11 mouse cellular contexts compared by ENCODE assay signal in the genomic region with DNA sequence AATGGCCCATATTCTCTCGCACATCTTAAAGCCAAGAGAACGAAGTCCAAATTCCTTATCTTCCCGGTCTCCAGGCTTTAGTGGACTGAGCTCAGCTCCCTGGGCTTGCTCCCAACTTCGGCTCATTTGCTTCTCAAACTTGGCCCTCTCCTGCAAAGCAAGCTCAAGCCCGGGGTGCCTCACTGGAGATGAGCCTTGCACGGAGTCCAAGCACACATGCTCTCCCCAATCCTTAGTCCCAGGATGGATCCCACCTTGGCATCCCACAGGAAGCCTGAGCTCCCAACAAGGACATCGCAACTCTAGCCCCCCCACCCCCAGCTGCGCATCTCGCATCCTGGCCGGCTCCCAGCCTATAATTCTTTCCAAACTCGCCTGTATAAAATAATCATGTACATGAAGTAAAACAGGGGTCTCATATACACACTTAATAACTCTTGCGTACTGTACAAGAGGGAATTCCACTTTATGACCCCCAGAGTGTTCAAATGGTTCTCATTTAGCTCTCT.
A peak's percentile ranks its signal among the peaks of the same experiment; 100 is the strongest.
DNase-seq lines count a peak whose midpoint lies in the region; ATAC-seq and TF ChIP-seq lines count a peak whose summit lies in the region.
"Had no signal": no experiment of that assay in that cellular context is flagged by ENCODE, and none has a peak within 500 bp of the region (broad histone marks: within the 10 kb centered on the region; RNA-seq: fewer than 3 reads in every experiment).

No protein-coding gene starts in this region.

- no peak for TF ChIP-seq CTCF in kidney, postnatal 0 days (IDR thresholded peaks at IDR 0.05; ENCODE audit: low read depth)
- TF ChIP-seq CTCF in kidney, adult 2 months (conservative IDR thresholded peaks at IDR 0.05; ENCODE audit: insufficient read depth, insufficient read length, low read depth, low read length): no peak
- TF ChIP-seq CTCF in gastrocnemius, adult 2 months (IDR thresholded peaks at IDR 0.05): no peak
- TF ChIP-seq CTCF in layer of hippocampus, adult 2 months (conservative IDR thresholded peaks at IDR 0.05): no peak

- no peak overlapping the region for H3K9ac ChIP-seq in kidney, postnatal 0 days (ENCODE audit: low read depth, low read length)
- no peak overlapping the region for H3K9ac ChIP-seq in intestine, embryonic 15.5 days
- H3K9ac ChIP-seq in stomach, embryonic 15.5 days: no peak overlapping the region

- intact Hi-C loops in gastrocnemius, adult 2 months (cut with DNase I): no loop called here

- no peak overlapping the region for H3K4me3 ChIP-seq in kidney, postnatal 0 days (replicated peaks; ENCODE audit: low read depth, low read length)
- no peak overlapping the region for H3K4me3 ChIP-seq in kidney, adult 2 months (ENCODE audit: insufficient read depth, low read depth, low read length)
- no peak overlapping the region for H3K4me3 ChIP-seq in gastrocnemius, adult 2 months
- H3K4me3 ChIP-seq in intestine, embryonic 15.5 days (replicated peaks): no peak overlapping the region
- no peak overlapping the region for H3K4me3 ChIP-seq in stomach, embryonic 15.5 days (replicated peaks)
- H3K4me3 ChIP-seq in layer of hippocampus, adult 2 months: no peak overlapping the region
- H3K4me3 ChIP-seq: erythroblast, embryonic 14.5 days had no signal

- WGBS in kidney, postnatal 0 days: 64% methylated on average over 12 of the region's 12 CpGs
- WGBS in kidney, adult 2 months: 67% methylated on average over 12 of the region's 12 CpGs
- WGBS in intestine, embryonic 15.5 days: 55% methylated on average over 12 of the region's 12 CpGs
- WGBS in stomach, embryonic 15.5 days: 61% methylated on average over 12 of the region's 12 CpGs

- H3K27me3 ChIP-seq in kidney, postnatal 0 days (ENCODE audit: insufficient read depth, low read length): no peaks in the 10 kb centered on the region
- no peaks in the 10 kb centered on the region for H3K27me3 ChIP-seq in kidney, adult 2 months (replicated peaks; ENCODE audit: control insufficient read depth, insufficient read depth, low read length)
- no peaks in the 10 kb centered on the region for H3K27me3 ChIP-seq in intestine, embryonic 15.5 days (replicated peaks)
- no peaks in the 10 kb centered on the region for H3K27me3 ChIP-seq in stomach, embryonic 15.5 days (replicated peaks)

- no peaks in the 10 kb centered on the region for H3K9me3 ChIP-seq in kidney, postnatal 0 days (replicated peaks; ENCODE audit: low read length)
- H3K9me3 ChIP-seq in intestine, embryonic 15.5 days: no peaks in the 10 kb centered on the region
- no peaks in the 10 kb centered on the region for H3K9me3 ChIP-seq in stomach, embryonic 15.5 days

- H3K4me2 ChIP-seq in kidney, postnatal 0 days (ENCODE audit: low read length): no peak overlapping the region
- no peak overlapping the region for H3K4me2 ChIP-seq in intestine, embryonic 15.5 days (replicated peaks)
- no peak overlapping the region for H3K4me2 ChIP-seq in stomach, embryonic 15.5 days

- TF ChIP-seq POLR2A in kidney, adult 2 months (IDR thresholded peaks at IDR 0.05; ENCODE audit: low read depth, low read length): no peak

- no peaks in the 10 kb centered on the region for H3K36me3 ChIP-seq in kidney, postnatal 0 days (ENCODE audit: insufficient read depth, low read length)
- no peaks in the 10 kb centered on the region for H3K36me3 ChIP-seq in kidney, adult 2 months (ENCODE audit: control insufficient read depth, insufficient read depth, low read length)
- no peaks in the 10 kb centered on the region for H3K36me3 ChIP-seq in intestine, embryonic 15.5 days
- no peaks in the 10 kb centered on the region for H3K36me3 ChIP-seq in stomach, embryonic 15.5 days

- no peak overlapping the region for H3K27ac ChIP-seq in kidney, postnatal 0 days
- no peak overlapping the region for H3K27ac ChIP-seq in kidney, adult 2 months (ENCODE audit: insufficient read depth, low read depth, low read length)
- H3K27ac ChIP-seq in gastrocnemius, adult 2 months: no peak overlapping the region
- H3K27ac ChIP-seq in intestine, embryonic 15.5 days: no peak overlapping the region
- H3K27ac ChIP-seq in stomach, embryonic 15.5 days: peak overlapping the region; percentile 48
- no peak overlapping the region for H3K27ac ChIP-seq in layer of hippocampus, adult 2 months

- ATAC-seq in kidney, postnatal 0 days (replicated peaks; ENCODE audit: low FRiP score, low read depth): no peak
- peak; percentile 34; the same call in 1 of the 2 replicates for ATAC-seq in intestine, embryonic 15.5 days
- ATAC-seq in stomach, embryonic 15.5 days (ENCODE audit: insufficient read depth, low FRiP score, low read depth): peak; percentile 53; the same call in 1 of the 2 replicates

- DNase-seq in kidney, postnatal 0 days (ENCODE audit: low spot score): peak; percentile 39
- no peak for DNase-seq in kidney, adult 2 months
- peak; percentile 67 for DNase-seq in gastrocnemius, adult 2 months
- DNase-seq in adipocyte (ENCODE audit: low spot score): no peak
- DNase-seq in thymus, postnatal 36 days: no peak
- no peak for DNase-seq in layer of hippocampus, adult 2 months (ENCODE audit: low spot score in 2 of 2)
- DNase-seq: cerebellum, adult 11 months; kidney, adult 9 months had no signal

- no peaks in the 10 kb centered on the region for H3K4me1 ChIP-seq in kidney, postnatal 0 days (replicated peaks; ENCODE audit: insufficient read depth, low read length)
- H3K4me1 ChIP-seq in kidney, adult 2 months (ENCODE audit: control insufficient read depth, insufficient read depth, low read length): no peaks in the 10 kb centered on the region
- H3K4me1 ChIP-seq in intestine, embryonic 15.5 days (replicated peaks): 0 out of 2 replicates have a peak, but pooled peaks cover 5% of the 10 kb centered on the region
- no peaks in the 10 kb centered on the region for H3K4me1 ChIP-seq in stomach, embryonic 15.5 days

Comparison
In these comparisons a context has a peak if more than half of its experiments do, and no peak if none do; other contexts are left out.
1. DNase-seq: peak in kidney, postnatal 0 days (single experiment) and gastrocnemius, adult 2 months (single experiment); none in kidney, adult 2 months (single experiment), adipocyte (single experiment), thymus, postnatal 36 days (0 of 2) and layer of hippocampus, adult 2 months (0 of 2).